Mouse (Mus musculus) heart, postnatal 10 days (tissue): ENCODE data around the gene Gm5269. TPM values are rescaled to one million over a fixed set of nuclear protein-coding genes. Genes with fewer than 3 reads are reported as not detected.

Source experiments
- DNase-seq, 2 experiments: peaks; one replicate each; pipeline ENCODE4 v3.0.0; 2021
- intact Hi-C: fragments of 180-260 bp; cut with DNase I; formaldehyde crosslinking; loops from one replicate; pipeline ENCODE4 v1.15.1; 2025
- total RNA-seq, 2 experiments: library from RNA; stranded (reverse); gene quantifications; 2 replicates each; pipeline ENCODE4 v1.2.3; 2021

Gm5269 gene
- total RNA-seq, result not detected

GRCm38 (mm10) chr1:45890173-45890572 is at the start of gene Gm5269:
Gm5269 (minus strand) TSS chr1:45890273.
- intact Hi-C loops, result no loop called here
- no peak for DNase-seq

GRCm38 (mm10) chr1:45931127-45931526 is 41.1 kb upstream of the Gm5269 start:
- no peak for DNase-seq
- intact Hi-C loops, result no loop called here

- intact Hi-C loops, result loop anchor here (2.0 kb wide), 1 partner anchor 60 kb away; no protein-coding TSS in a partner anchor
- no peak for DNase-seq
Observed at GRCm38 (mm10) chr1:45926911-45927310, 36.8 kb upstream of the Gm5269 start.

GRCm38 (mm10) chr1:45926393-45926763 is 36.3 kb upstream of the Gm5269 start, which contains the start of gene Slc40a1:
Slc40a1 (minus strand) TSS chr1:45926523.
- intact Hi-C loops, result loop anchor here (2.0 kb wide), 1 partner anchor 60 kb away; no protein-coding TSS in a partner anchor
- no peak for DNase-seq

- intact Hi-C loops, result loop anchor here (2.0 kb wide), 2 partner anchors 59 to 101 kb away; no protein-coding TSS in a partner anchor
- DNase-seq, result peak; percentile 85 to 87
Observed at GRCm38 (mm10) chr1:45925500-45926392, 35.7 kb upstream of the Gm5269 start.

GRCm38 (mm10) chr1:45925131-45925499 is 35.0 kb upstream of the Gm5269 start:
- DNase-seq, result no peak
- intact Hi-C loops, result loop anchor here (2.0 kb wide), 1 partner anchor 100 kb away; no protein-coding TSS in a partner anchor

- no peak for DNase-seq
- intact Hi-C loops, result loop anchor here (2.0 kb wide), 1 partner anchor 100 kb away; no protein-coding TSS in a partner anchor
Observed at GRCm38 (mm10) chr1:45924516-45924915, 34.4 kb upstream of the Gm5269 start.

- DNase-seq, result no peak
- intact Hi-C loops, result loop anchor here (2.0 kb wide), 1 partner anchor 23 kb away; no protein-coding TSS in a partner anchor
Observed at GRCm38 (mm10) chr1:45923306-45923705, 33.2 kb upstream of the Gm5269 start.

- intact Hi-C loops, result no loop called here
- no peak for DNase-seq
Observed at GRCm38 (mm10) chr1:45920703-45921102, 30.6 kb upstream of the Gm5269 start.

- intact Hi-C loops, result no loop called here
- DNase-seq, result no peak
Observed at GRCm38 (mm10) chr1:45919752-45920151, 29.7 kb upstream of the Gm5269 start.

- no peak for DNase-seq
- intact Hi-C loops, result no loop called here
Observed at GRCm38 (mm10) chr1:45917136-45917803, 27.2 kb upstream of the Gm5269 start.

- DNase-seq, result no peak
- intact Hi-C loops, result no loop called here
Observed at GRCm38 (mm10) chr1:45916174-45916573, 26.1 kb upstream of the Gm5269 start.

- intact Hi-C loops, result no loop called here
- DNase-seq, result no peak
Observed at GRCm38 (mm10) chr1:45914236-45914635, 24.2 kb upstream of the Gm5269 start.

- intact Hi-C loops, result no loop called here
Observed at GRCm38 (mm10) chr1:45905107-45905821, 15.2 kb upstream of the Gm5269 start.

GRCm38 (mm10) chr1:45904161-45904560 is 14.1 kb upstream of the Gm5269 start:
- intact Hi-C loops, result no loop called here

More at GRCm38 (mm10) chr1:45905107-45905821, 15.2 kb upstream of the Gm5269 start:
- peak; percentile 42 to 62 for DNase-seq

GRCm38 (mm10) chr1:45898044-45898443 is 8.0 kb upstream of the Gm5269 start:
- DNase-seq, result no peak
- intact Hi-C loops, result no loop called here

More at GRCm38 (mm10) chr1:45904161-45904560, 14.1 kb upstream of the Gm5269 start:
- DNase-seq, result no peak

GRCm38 (mm10) chr1:45894168-45894912 is 4.3 kb upstream of the Gm5269 start:
- intact Hi-C loops, result no loop called here
- DNase-seq, result peak; percentile 49 to 52

- no peak for DNase-seq
- intact Hi-C loops, result no loop called here
Observed at GRCm38 (mm10) chr1:45891986-45892385, 1.9 kb upstream of the Gm5269 start.

GRCm38 (mm10) chr1:45886800-45887199 is 3.3 kb downstream of the Gm5269 start:
- DNase-seq, result no peak
- intact Hi-C loops, result no loop called here

GRCm38 (mm10) chr1:45883378-45883777 is 6.7 kb downstream of the Gm5269 start:
- DNase-seq, result no peak
- intact Hi-C loops, result no loop called here
